Mouse (Mus musculus) limb, embryonic 14.5 days (tissue): ENCODE measurements around the gene Itgb6. TPM values are rescaled to one million over a fixed set of nuclear protein-coding genes. Genes with fewer than 3 reads are reported as not detected.
A peak's percentile ranks its signal among the peaks of the same experiment; 100 is the strongest.

Experiments
- ATAC-seq: fragments of 200-750 bp; cut with Nextera tagmentation; 2 replicates; pipeline ENCODE4 v1.8.0; 2017; ENCODE audit warnings: low read depth, moderate number of reproducible peaks, moderate TSS enrichment; ENCODE audit not compliant: low FRiP score
- DNase-seq: peaks from one replicate; pipeline ENCODE4 v3.0.0-alpha.2; 2015; ENCODE audit warnings: low spot score
- H3K27ac ChIP-seq: fragments of 300-500 bp; sonication (generic); replicated peaks from 2 replicates; pipeline ENCODE4 v1.5.1; 2014; ENCODE audit warnings: low read depth, mild to moderate bottlenecking, low read length, moderate library complexity, mixed read lengths
- H3K27me3 ChIP-seq: fragments of 300-500 bp; sonication (generic); 2 replicates; pipeline ENCODE4 v1.6.1; 2014; ENCODE audit warnings: low read length, mixed read lengths; ENCODE audit not compliant: control insufficient read depth, insufficient read depth
- H3K36me3 ChIP-seq: fragments of 300-500 bp; sonication (generic); 2 replicates; pipeline ENCODE4 v1.6.1; 2014; ENCODE audit warnings: mild to moderate bottlenecking, low read length, moderate library complexity, mixed read lengths; ENCODE audit not compliant: control insufficient read depth, insufficient read depth
- H3K4me1 ChIP-seq: fragments of 300-500 bp; sonication (generic); 2 replicates; pipeline ENCODE4 v1.6.1; 2014; ENCODE audit warnings: antibody characterized with exemption, low read length, mixed read lengths; ENCODE audit not compliant: control insufficient read depth, insufficient read depth
- H3K4me2 ChIP-seq: fragments of 300-500 bp; sonication (generic); replicated peaks from 2 replicates; pipeline ENCODE4 v1.6.1; 2014; ENCODE audit warnings: low read depth, mild to moderate bottlenecking, low read length, moderate library complexity; ENCODE audit not compliant: severe bottlenecking
- H3K4me3 ChIP-seq: fragments of 300-500 bp; sonication (generic); replicated peaks from 2 replicates; pipeline ENCODE4 v1.5.1; 2014; ENCODE audit warnings: low read length
- H3K9ac ChIP-seq: fragments of 300-500 bp; sonication (generic); 2 replicates; pipeline ENCODE4 v1.6.1; 2014; ENCODE audit warnings: mild to moderate bottlenecking, low read depth, low read length, moderate library complexity; ENCODE audit not compliant: severe bottlenecking
- H3K9me3 ChIP-seq: fragments of 300-500 bp; sonication (generic); 2 replicates; pipeline ENCODE4 v1.6.1; 2016; ENCODE audit warnings: low read length; ENCODE audit not compliant: control insufficient read depth
- POLR2A ChIP-seq: fragments of 200-500 bp; IDR thresholded peaks from 2 replicates; pipeline ENCODE4 v1.8.0; 2012; ENCODE audit warnings: inconsistent platforms, mild to moderate bottlenecking, moderate library complexity, borderline replicate concordance; ENCODE audit not compliant: insufficient read depth, insufficient read length; ENCODE audit errors: extremely low read depth
- WGBS: fragments of 180-500 bp; shearing (Covaris S2); extraction: QIAGEN DNeasy Blood & Tissue Kit; methylation state at CpG from one replicate; pipeline ENCODE4 v1.1.7; 2014; 5-methylcytosine and 5-hydroxymethylcytosine counted together
- polyA plus RNA-seq, 2 experiments: library from polyadenylated mRNA; depleted of rRNA in 1 of 2; stranded (reverse) in 1 of 2; unstranded in 1 of 2; fragments of >200 nt; fragmentation: Nextera tagmentation in 1 of 2; extraction: Ambion mirVana in 1 of 2; gene quantifications; 2 replicates each; pipeline versions ENCODE4 v1.2.1 to v1.2.3; 2012 to 2014

Itgb6 gene
- polyA plus RNA-seq, 2 experiments = 2.6 to 3.3 TPM

GRCm38 (mm10) chr2:60717348-60717747 is 5.1 kb downstream of the Itgb6 start:
- Histone ChIP-seq H3K36me3 (no peaks in the 10 kb centered on the region), H3K9ac (no peak overlapping the region), H3K27ac (no peak overlapping the region), H3K9me3 (no peaks in the 10 kb centered on the region), H3K4me1 (peaks cover 17% of the 10 kb centered on the region), H3K4me3 (no peak overlapping the region), H3K27me3 (no peaks in the 10 kb centered on the region), H3K4me2 (no peak overlapping the region; the same call in 1 of the 2 replicates)
- ATAC-seq (no peak), DNase-seq (no peak)
- TF ChIP-seq POLR2A = no peak
- 71% methylated on average over 13 of the region's 13 CpGs for whole genome bisulfite sequencing

GRCm38 (mm10) chr2:60716549-60716948 is 5.9 kb downstream of the Itgb6 start:
- H3K27me3 ChIP-seq = no peaks in the 10 kb centered on the region
- H3K9ac ChIP-seq = no peak overlapping the region
- no peaks in the 10 kb centered on the region for H3K9me3 ChIP-seq
- no peak for TF ChIP-seq POLR2A
- H3K4me3 ChIP-seq = no peak overlapping the region
- H3K27ac ChIP-seq = no peak overlapping the region
- H3K36me3 ChIP-seq = no peaks in the 10 kb centered on the region
- no peak for DNase-seq
- H3K4me2 ChIP-seq = no peak overlapping the region
- no peak for ATAC-seq
- H3K4me1 ChIP-seq = peaks cover 17% of the 10 kb centered on the region

DNA sequence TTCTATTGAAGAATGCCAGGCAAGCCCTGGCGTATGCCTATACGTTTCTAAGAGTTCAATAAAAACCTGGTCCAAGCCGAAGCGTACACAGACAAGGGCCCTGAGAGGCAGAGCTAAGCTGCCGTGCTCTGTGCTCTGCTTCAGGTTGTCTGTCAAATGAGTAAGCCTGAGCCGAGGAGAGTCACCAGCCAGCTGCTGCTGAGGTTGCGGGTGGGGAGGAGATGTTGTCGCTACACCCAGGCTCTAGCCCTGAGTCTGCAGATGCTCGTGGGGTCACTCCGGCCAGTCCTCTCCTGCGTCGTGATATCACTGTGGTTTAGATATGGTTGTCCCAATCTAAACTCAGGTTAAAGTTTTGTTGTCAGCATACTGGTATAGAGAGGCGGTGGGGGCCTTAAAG is 6.7 kb downstream of the Itgb6 start:
- no peak for TF ChIP-seq POLR2A
- Histone ChIP-seq H3K9ac (no peak overlapping the region), H3K4me2 (no peak overlapping the region), H3K9me3 (no peaks in the 10 kb centered on the region), H3K4me1 (peaks cover 17% of the 10 kb centered on the region), H3K27me3 (no peaks in the 10 kb centered on the region), H3K36me3 (no peaks in the 10 kb centered on the region), H3K27ac (no peak overlapping the region), H3K4me3 (no peak overlapping the region)
- DNase-seq (no peak), ATAC-seq (no peak)
- 69% methylated on average over 13 of the region's 13 CpGs for WGBS

DNA sequence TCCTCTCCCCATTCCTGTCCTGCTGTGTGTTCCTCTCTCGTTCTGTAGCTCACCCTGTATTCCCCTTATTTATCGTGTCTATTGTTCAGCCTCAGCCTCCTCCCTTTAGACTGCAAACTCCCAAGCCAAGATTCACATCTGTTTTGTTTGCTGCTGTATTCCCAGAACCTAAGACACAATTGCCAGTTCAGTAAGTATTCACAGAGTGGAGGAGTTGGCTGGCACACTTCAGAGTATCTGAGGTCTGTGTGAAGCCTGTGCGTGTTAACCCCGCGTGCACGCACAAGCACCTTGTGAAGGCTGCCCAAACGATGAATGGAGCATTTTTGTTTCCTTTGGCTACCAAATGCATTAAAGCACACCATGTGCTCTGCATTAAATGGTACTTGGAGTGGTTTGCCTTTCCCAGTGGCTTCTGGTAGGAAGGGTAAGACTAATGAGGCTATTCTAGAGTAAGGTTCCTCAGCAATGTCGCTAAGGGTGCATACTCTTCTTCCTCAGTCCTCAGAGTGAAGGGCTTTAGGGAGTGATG is 7.4 kb downstream of the Itgb6 start:
- no peak for TF ChIP-seq POLR2A
- no peak overlapping the region for H3K9ac ChIP-seq
- H3K27me3 ChIP-seq = no peaks in the 10 kb centered on the region
- H3K9me3 ChIP-seq = no peaks in the 10 kb centered on the region
- no peaks in the 10 kb centered on the region for H3K36me3 ChIP-seq
- ATAC-seq = peak; percentile 24; the same call in 1 of the 2 replicates
- no peak overlapping the region for H3K27ac ChIP-seq
- WGBS = 31% methylated on average over 8 of the region's 8 CpGs
- H3K4me1 ChIP-seq = peaks cover 17% of the 10 kb centered on the region
- H3K4me3 ChIP-seq = no peak overlapping the region
- DNase-seq = peak; percentile 43
- no peak overlapping the region for H3K4me2 ChIP-seq

DNA sequence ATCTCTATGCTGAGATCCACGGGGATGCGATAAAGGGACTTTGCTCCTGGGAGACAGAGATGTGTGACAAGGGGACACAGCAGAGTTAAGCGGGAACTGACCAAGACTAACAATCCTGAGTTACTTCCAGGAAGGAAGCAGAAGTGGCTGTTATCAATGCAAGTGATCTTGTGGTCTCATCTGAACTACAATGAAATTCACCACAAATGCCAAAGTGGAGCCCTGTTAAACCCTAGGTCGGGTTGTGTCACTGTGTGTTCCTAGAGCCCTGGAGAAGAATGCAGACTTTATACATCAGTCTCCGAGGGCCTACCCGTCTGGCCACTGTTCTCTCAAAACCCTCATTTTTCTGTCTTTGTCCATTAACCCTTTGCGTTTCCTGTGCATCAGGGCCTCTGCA is 8.0 kb downstream of the Itgb6 start:
- 42% methylated on average over 7 of the region's 7 CpGs for WGBS
- H3K9ac ChIP-seq = no peak overlapping the region
- no peaks in the 10 kb centered on the region for H3K36me3 ChIP-seq
- no peak for TF ChIP-seq POLR2A
- H3K27ac ChIP-seq = no peak overlapping the region
- no peak overlapping the region for H3K4me2 ChIP-seq
- no peak overlapping the region for H3K4me3 ChIP-seq
- ATAC-seq = no peak
- peaks cover 17% of the 10 kb centered on the region for H3K4me1 ChIP-seq
- DNase-seq = no peak
- H3K27me3 ChIP-seq = no peaks in the 10 kb centered on the region
- no peaks in the 10 kb centered on the region for H3K9me3 ChIP-seq

DNA sequence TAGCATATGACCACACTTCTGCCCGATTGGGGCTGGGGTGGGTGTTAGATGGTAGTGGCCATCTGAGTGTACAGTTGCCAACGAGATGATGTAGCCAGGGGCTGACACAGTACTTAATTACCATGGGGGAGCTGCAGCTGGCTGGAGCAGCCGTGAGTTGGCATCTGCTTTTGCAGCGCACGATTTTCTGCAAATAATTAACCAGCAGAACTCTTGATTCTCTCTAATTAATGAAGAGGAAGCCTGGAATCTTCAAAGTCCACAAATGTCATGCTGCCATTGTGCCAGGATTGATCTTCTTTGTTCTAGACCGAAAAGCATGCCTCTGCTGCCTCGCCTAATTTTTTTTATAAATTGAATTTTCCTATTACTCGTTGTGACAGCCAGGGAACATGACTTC is 8.6 kb downstream of the Itgb6 start:
- ATAC-seq (no peak), DNase-seq (no peak)

More for the DNA sequence above, 8.6 kb downstream of the Itgb6 start:
- Histone ChIP-seq H3K9me3 (no peaks in the 10 kb centered on the region), H3K4me2 (no peak overlapping the region), H3K4me3 (no peak overlapping the region), H3K9ac (no peak overlapping the region), H3K4me1 (peaks cover 17% of the 10 kb centered on the region), H3K27ac (no peak overlapping the region), H3K36me3 (no peaks in the 10 kb centered on the region), H3K27me3 (no peaks in the 10 kb centered on the region)
- no peak for TF ChIP-seq POLR2A
- WGBS = 25% methylated on average over 8 of the region's 8 CpGs
